Mouse (Mus musculus) small intestine, adult 2 months (tissue): Measurements from ENCODE around the gene Pde4d. TPM values are rescaled to one million over a fixed set of nuclear protein-coding genes. Genes with fewer than 3 reads are reported as not detected.

ENCODE experiments used
- H3K27ac ChIP-seq: fragments of 200-500 bp; 2 replicates; pipeline ENCODE4 v1.5.1; 2012; ENCODE audit warnings: low read depth, low read length, control low read depth, inconsistent platforms; ENCODE audit not compliant: insufficient read depth
- H3K27me3 ChIP-seq: fragments of 200-500 bp; 2 replicates; pipeline ENCODE4 v1.6.1; 2012; ENCODE audit warnings: mild to moderate bottlenecking, moderate library complexity, low read length, inconsistent platforms; ENCODE audit not compliant: control insufficient read depth, insufficient read depth
- H3K36me3 ChIP-seq: fragments of 200-500 bp; 2 replicates; pipeline ENCODE4 v1.6.1; 2012; ENCODE audit warnings: mild to moderate bottlenecking, low read length, control low read depth, inconsistent platforms; ENCODE audit not compliant: control insufficient read depth, insufficient read depth
- H3K4me1 ChIP-seq: fragments of 200-500 bp; 2 replicates; pipeline ENCODE4 v1.6.1; 2012; ENCODE audit warnings: low read length, inconsistent platforms, mixed read lengths; ENCODE audit not compliant: control insufficient read depth, insufficient read depth, insufficient read length
- H3K4me3 ChIP-seq: fragments of 200-500 bp; 2 replicates; pipeline ENCODE4 v1.5.1; 2012; ENCODE audit warnings: low read depth, mild to moderate bottlenecking, control low read depth, inconsistent platforms, low read length, moderate library complexity
- CTCF ChIP-seq: fragments of 200-500 bp; IDR thresholded peaks from 2 replicates; pipeline ENCODE4 v1.5.1; 2012; ENCODE audit warnings: low read depth, mild to moderate bottlenecking, control low read depth, inconsistent platforms, low read length, moderate library complexity, mixed read lengths; ENCODE audit not compliant: insufficient replicate concordance, insufficient read length; ENCODE audit errors: extremely low read depth
- POLR2A ChIP-seq: fragments of 200-500 bp; IDR thresholded peaks from 2 replicates; pipeline ENCODE4 v1.6.1; 2012; ENCODE audit warnings: low read depth, mild to moderate bottlenecking, control low read depth, inconsistent platforms, low read length, moderate library complexity
- WGBS: fragments of 180-500 bp; shearing (Covaris S2); methylation state at CpG from one replicate; pipeline ENCODE4 v1.1.7; 2018; 5-methylcytosine and 5-hydroxymethylcytosine counted together
- polyA plus RNA-seq: library from polyadenylated mRNA; depleted of rRNA; stranded (reverse); fragments of >200 nt; gene quantifications from 2 replicates; pipeline ENCODE4 v1.2.3, GENCODE M21; 2012

Pde4d gene
- polyA plus RNA-seq, 1 experiment = 8.4 TPM

- H3K27me3 ChIP-seq = no peaks in the 10 kb centered on the region
- WGBS = 84% methylated on average over 4 of the region's 4 CpGs
- no peaks in the 10 kb centered on the region for H3K36me3 ChIP-seq
- H3K4me1 ChIP-seq = peaks cover 2% of the 10 kb centered on the region; the same call in 1 of the 2 replicates
- TF ChIP-seq CTCF (no peak), POLR2A (no peak)
- no peak overlapping the region for H3K27ac ChIP-seq
- no peak overlapping the region for H3K4me3 ChIP-seq
Observed at GRCm38 (mm10) chr13:108683018-108683417, 233.3 kb downstream of the Pde4d start.

GRCm38 (mm10) chr13:108685817-108686216 lies 236.1 kb downstream of the Pde4d start:
- WGBS = 91% methylated on average over 7 of the region's 7 CpGs
- no peaks in the 10 kb centered on the region for H3K36me3 ChIP-seq
- H3K27ac ChIP-seq = no peak overlapping the region
- peaks cover 6% of the 10 kb centered on the region; the same call in 1 of the 2 replicates for H3K4me1 ChIP-seq
- no peaks in the 10 kb centered on the region for H3K27me3 ChIP-seq
- H3K4me3 ChIP-seq = no peak overlapping the region
- TF ChIP-seq POLR2A (no peak), CTCF (no peak)

GRCm38 (mm10) chr13:108686262-108686661 lies 236.5 kb downstream of the Pde4d start:
- H3K36me3 ChIP-seq = no peaks in the 10 kb centered on the region
- H3K27ac ChIP-seq = no peak overlapping the region
- whole genome bisulfite sequencing = 77% methylated on average over 2 of the region's 2 CpGs
- no peak overlapping the region for H3K4me3 ChIP-seq
- peaks cover 6% of the 10 kb centered on the region; the same call in 1 of the 2 replicates for H3K4me1 ChIP-seq
- no peaks in the 10 kb centered on the region for H3K27me3 ChIP-seq
- no peak for TF ChIP-seq POLR2A
- TF ChIP-seq CTCF = no peak

- H3K27ac ChIP-seq = no peak overlapping the region
- peaks cover 6% of the 10 kb centered on the region; the same call in 1 of the 2 replicates for H3K4me1 ChIP-seq
- WGBS = 62% methylated on average over 4 of the region's 4 CpGs
- H3K36me3 ChIP-seq = no peaks in the 10 kb centered on the region
- H3K27me3 ChIP-seq = no peaks in the 10 kb centered on the region
- TF ChIP-seq POLR2A (no peak), CTCF (no peak)
- no peak overlapping the region for H3K4me3 ChIP-seq
Observed at GRCm38 (mm10) chr13:108686807-108687206, 237.1 kb downstream of the Pde4d start.

GRCm38 (mm10) chr13:108692883-108693550 lies 243.3 kb downstream of the Pde4d start:
- Histone ChIP-seq H3K4me1 (peaks cover 4% of the 10 kb centered on the region; the same call in 1 of the 2 replicates), H3K27ac (no peak overlapping the region), H3K27me3 (no peaks in the 10 kb centered on the region), H3K4me3 (no peak overlapping the region), H3K36me3 (no peaks in the 10 kb centered on the region)
- TF ChIP-seq POLR2A (no peak), CTCF (no peak)
- 86% methylated on average over 12 of the region's 12 CpGs for WGBS

- Histone ChIP-seq H3K4me3 (no peak overlapping the region), H3K36me3 (no peaks in the 10 kb centered on the region), H3K27ac (no peak overlapping the region), H3K4me1 (no peaks in the 10 kb centered on the region), H3K27me3 (no peaks in the 10 kb centered on the region)
- 89% methylated on average over 4 of the region's 4 CpGs for WGBS
- TF ChIP-seq POLR2A = no peak
Observed at GRCm38 (mm10) chr13:108705441-108705840, 255.7 kb downstream of the Pde4d start.

- Histone ChIP-seq H3K36me3 (no peaks in the 10 kb centered on the region), H3K27me3 (no peaks in the 10 kb centered on the region)
Observed at GRCm38 (mm10) chr13:108714032-108714431, 264.3 kb downstream of the Pde4d start.

GRCm38 (mm10) chr13:108715029-108715428 lies 265.3 kb downstream of the Pde4d start:
- no peak overlapping the region for H3K4me3 ChIP-seq
- TF ChIP-seq POLR2A (no peak), CTCF (no peak)
- H3K36me3 ChIP-seq = no peaks in the 10 kb centered on the region
- H3K27ac ChIP-seq = no peak overlapping the region
- WGBS = 78% methylated on average over 3 of the region's 3 CpGs
- H3K27me3 ChIP-seq = no peaks in the 10 kb centered on the region
- no peaks in the 10 kb centered on the region for H3K4me1 ChIP-seq

More at GRCm38 (mm10) chr13:108714032-108714431, 264.3 kb downstream of the Pde4d start:
- no peaks in the 10 kb centered on the region for H3K4me1 ChIP-seq
- no peak overlapping the region for H3K4me3 ChIP-seq
- H3K27ac ChIP-seq = no peak overlapping the region
- WGBS = 78% methylated on average over 3 of the region's 3 CpGs
- TF ChIP-seq CTCF (no peak), POLR2A (no peak)
